Mouse (Mus musculus) cerebellum, adult 11-12 months (tissue): ENCODE measurements at regions not wholly inside any gene's neighbourhood (a gene's known extent, or its start where the extent isn't known, plus 50 kb on each side); places are given as distances from the start of the nearest gene placed in this dataset.
A peak's percentile ranks its signal among the peaks of the same experiment; 100 is the strongest.

Experiments used
- DNase-seq: peaks from one replicate; pipeline ENCODE4 v3.0.0; 2022

DNA sequence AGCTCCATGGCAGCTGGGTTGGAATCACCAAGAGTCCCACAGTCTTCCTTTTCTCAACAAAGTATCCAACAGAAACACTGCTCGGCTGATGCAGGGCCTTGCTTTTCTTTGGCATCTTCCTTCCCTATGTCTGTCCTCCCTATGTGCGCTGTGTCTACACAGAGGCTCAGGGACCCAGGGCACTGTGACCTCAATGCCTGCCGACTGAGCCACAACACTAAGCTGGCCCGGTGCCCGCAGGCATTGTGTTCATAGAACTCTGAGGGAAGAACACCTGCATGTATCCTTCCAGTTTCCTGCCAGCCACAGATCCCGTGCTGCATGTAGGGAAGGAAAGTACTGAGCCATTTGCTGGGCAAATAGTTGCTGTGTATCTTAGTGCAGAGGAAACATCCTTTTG, 109.2 kb downstream of the Ets2 start:
- no peak for DNase-seq

DNA sequence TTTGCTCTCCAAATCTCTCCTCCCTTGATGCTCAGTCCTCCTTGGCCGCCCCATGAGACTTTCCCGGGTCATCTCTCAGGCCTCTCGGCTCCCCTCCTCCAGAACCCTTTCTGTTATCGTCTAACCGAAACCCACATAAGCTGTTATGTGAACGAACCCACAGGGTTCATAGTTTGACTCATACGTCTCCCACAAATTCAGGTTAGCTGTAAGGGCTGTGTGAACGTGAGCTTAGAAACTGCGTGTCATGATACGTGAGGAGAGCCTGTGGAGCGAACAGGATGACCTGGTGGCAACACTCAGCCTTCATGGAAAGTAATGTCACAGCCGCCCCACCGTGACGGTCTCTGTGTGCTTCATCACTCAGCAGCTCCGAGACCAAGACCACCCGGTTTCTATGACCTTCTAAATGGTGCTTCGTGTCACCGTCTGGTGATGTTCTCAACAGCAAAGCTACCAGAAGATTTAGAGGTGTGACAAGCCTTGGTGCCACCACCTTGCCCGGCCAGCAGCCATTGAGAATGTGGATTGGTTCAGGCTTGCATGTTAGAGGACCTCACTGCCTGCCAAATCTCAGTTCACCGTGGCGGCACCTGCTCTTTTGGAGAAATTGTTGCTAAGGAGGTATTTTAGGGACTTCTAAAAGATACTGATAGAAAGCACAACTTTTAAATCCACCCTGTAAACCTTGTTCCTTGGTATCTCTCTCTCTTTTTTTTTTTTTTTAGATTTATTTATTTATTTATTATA, 107.4 kb downstream of the Ets2 start:
- DNase-seq: no peak

DNA sequence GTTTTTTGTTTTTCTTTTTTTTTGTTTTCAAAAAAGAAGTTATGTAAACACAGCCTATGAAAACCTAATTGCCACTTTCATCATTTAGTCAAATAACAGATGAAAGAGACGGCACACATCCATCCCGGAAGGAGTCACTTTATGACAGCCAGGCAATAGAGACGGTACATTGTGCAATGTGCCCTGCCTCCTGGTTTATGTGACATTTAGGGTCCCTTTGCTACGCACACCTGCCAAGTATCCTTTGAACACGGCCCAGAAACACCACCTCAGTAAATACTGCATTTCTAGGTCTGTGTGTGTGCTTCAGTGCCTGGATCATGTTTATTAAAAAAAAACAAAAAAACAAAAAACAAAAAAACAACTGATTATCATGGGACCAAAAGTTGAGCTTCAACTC, 104.6 kb downstream of the Ets2 start:
- no peak for DNase-seq

DNA sequence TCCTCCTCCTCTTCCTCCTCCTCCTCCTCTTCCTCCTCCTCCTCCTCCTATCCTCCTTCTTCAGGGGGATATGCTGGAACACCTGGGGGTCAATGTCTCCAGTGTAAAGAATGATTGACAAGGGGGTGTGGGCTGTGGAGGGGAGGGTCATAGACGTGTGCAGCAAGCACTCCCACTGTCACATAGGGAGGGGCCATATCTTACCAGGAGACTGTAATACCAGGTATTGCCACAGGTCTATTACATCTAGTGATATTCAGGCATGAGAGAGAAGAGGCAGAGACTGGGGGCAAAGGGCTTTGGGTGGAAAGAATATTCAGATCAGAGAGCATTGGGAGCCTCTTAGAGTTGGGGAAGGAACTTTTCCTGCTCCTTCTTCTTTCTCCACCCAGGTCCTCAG, 102.3 kb downstream of the Ets2 start:
- DNase-seq: no peak

DNA sequence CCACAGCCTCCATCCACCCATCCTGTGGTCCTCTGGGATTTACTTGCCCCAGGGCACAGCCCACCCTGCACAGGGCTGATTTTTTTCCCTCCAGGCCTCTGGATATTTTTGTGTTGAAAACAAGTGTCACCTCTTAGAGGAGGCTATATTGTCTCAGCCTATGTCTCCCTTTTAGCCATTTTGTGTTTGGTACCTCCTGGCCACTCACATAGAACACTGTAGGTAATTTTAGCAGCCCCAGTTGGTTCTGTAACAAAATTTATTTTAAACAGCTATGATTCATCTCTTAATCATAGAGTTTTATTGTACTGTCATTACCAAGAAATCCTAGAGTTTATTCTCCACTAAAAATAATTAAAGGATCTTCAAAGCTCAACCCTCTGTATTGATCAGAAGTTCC, 100.8 kb downstream of the Ets2 start:
- no peak for DNase-seq

DNA sequence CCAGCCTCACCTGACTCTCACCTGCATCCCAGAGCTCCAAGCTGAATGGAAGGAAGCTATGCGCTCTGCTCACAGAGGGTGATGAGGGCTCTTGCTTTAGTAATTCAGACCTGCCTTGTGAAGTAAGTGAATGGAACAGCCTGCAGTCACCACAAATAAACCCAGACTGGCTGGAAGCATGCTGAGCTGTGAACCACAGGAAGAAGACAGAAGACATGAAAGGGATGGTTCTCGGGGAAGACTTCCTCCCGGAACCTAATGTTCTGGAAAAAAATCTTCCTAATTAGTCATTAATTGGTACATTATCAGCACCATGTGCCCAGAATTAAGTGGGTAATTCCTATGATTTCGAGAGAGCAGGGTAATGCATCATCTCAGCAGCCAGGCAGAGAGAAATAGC, 100.3 kb downstream of the Ets2 start:
- DNase-seq: peak; percentile 29

DNA sequence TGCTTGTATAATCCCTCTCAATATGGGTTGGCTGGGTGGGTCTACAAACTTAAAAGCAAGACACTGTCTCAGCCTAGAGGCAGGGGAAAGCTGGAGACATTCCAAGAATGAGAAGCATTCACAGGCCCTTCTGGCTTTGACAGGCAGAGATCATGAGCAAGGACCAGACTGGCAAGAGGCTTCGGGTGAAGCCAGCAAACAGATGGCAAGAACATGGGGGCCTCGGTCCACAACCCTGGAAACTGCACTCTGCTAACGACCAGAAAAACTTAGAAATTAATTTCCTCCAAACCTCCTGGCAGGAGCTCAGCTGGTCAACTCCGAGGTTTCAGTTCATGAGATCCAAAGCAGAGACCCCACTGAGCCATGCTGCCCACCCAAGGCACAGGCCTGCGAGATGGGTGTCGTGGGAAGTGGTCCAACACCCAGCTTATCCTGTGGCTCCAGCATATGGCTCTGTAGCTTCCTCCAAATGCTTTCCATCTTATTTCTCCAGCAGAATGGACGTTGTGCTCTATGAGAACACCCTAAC, 99.1 kb downstream of the Ets2 start:
- DNase-seq: peak; percentile 84

DNA sequence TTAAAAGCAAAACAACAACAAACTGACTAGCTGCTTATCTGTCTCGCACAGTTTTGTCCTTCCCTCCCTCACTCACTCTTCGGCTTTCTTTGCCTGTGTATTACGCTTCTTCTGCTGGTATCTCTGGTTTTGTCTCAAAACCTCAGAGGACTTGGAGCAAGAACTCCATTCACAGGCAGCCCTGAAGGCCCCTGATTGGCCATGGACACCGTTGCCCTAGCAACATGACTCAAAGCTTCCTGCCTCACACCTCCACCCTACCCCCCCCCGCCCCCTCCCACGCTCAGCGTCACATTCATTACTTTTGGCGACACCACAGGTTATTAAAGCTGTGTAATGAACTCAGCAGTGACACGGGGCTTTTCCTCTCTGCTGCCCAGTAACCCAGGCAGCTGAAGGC, 96.7 kb downstream of the Ets2 start:
- no peak for DNase-seq

DNA sequence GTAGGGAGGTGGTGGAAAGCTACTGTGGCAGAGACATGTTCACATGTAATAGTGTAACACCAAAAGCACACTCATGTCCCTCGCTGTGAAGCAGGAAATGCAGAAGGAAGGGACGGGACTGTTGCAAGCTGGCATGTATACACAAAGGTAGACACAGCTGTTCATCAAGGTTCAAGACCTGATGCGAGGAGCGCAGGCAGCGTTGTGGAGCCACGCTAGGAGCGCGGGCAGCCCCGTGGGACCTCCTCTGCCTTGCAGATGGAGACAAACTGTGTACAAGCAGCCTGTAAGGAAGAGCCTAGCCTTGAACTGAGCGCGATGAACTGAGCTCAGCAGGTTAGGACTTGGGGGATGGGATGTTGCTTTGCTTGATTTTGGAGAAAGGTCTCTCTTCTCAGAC, 96.2 kb downstream of the Ets2 start:
- DNase-seq: no peak

DNA sequence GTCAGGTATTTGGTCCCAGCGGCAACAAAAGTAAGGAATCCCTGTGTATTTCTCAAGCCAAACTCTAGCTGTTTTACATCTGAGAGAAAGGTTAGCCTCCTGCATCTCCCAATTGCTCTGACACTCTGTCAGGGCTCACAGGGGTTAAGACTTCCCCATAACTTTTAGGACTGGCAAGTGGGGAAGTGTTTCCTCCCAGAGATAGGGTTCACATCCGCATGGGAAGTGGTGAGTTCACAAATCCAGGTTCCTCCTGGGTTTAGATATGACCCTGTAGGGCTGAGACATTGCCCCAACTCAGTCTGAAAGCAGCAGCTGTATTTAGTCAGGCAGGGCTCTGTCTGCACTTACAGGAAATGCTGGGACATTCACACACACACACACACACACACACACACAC, 95.3 kb downstream of the Ets2 start:
- no peak for DNase-seq

DNA sequence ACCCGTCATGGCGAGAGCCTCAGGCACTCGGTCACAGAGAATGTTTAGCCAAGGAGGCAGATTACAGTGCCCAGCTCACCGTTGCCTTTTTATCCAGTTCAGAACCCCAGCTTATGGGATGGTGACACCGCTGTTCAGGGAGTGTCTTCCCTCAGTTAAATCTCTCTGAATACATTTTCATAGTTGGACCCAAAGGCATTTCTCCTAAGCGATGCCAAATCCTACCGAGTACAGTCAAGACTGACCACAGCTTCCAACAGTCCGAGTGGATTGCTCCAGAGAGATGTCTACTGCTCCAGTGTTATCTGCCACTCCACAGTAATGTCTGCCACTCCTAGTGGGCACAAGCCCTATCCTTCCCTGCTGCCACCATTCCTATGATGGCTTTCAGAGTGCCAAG, 93.0 kb downstream of the Ets2 start:
- no peak for DNase-seq

DNA sequence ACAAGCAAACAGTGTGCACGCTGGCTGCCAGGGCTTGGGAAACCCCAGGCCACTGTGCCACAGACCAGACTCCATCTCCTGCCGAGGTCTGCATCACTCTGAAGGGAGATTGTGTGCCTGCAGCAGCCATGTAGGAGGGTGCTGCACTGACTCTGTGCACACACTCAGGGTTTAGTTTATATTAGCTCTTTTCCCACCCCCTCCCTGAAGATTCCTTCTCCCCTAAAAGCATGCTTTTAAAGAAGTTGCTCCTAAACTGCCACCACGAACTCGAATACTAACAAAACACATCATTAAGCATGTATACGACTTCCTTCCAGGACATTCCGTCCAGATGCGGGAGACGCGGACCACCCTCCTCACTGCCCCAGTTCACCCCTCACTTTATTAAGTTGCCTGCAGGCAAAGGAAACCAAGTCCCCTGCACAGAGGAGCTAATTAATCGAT, 92.4 kb downstream of the Ets2 start:
- no peak for DNase-seq

DNA sequence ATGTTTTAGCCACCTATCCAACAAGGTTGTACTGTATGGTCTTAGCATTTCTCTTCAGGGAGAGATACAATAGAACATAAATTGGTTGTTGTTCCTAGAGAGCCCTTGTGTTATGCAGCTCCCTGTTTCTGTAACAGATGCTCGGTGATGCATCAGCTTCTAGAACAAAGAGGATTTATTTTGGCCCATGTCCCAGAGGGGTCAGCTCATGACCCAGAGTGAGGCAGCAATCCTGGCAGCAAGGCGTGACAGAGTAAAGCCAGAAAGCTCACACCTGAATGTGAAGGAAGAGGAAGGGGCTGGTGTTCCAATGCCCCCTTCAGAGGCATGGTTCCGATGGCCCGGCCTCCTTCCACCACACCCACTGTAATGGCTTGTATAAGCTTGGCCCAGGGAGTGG, 88.8 kb downstream of the Ets2 start:
- DNase-seq: no peak

DNA sequence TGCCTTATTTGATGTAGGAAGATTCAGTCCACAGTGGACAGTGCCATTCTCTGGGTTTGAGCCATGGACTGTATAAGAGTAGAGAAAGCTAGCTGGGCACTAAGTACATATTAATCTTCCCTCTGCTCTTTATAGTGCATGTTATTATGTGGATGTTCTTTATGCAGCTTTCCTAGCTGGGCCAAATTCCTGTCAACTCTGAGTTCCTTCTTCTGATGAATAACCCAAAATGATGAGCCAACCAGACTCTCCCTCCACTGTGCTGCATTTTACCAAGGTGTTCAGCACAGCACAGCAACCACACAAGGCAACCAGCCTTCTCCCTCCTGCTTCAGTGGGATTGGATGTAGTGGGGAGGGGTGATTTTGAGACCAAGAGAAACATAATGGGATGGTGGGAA, 87.7 kb downstream of the Ets2 start:
- no peak for DNase-seq

DNA sequence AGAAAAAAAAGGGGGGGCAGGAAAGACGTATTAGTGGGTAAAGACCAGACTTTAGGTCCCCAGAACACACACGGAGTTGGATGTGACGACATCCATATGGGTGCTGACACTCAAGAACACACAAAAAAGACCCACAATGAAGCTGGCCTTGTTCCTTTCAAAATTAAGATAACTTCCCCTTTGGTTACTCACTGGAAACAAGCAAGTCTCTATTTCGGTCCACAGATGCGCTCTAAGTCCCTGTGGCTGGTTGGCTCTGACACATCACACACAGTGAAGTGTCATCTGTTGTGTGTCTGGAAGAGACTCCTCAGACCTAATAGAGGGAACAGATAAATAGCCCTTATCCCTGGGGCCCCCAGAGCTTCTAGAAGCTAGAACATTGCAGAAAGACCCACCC, 79.8 kb downstream of the Ets2 start:
- DNase-seq: no peak

DNA sequence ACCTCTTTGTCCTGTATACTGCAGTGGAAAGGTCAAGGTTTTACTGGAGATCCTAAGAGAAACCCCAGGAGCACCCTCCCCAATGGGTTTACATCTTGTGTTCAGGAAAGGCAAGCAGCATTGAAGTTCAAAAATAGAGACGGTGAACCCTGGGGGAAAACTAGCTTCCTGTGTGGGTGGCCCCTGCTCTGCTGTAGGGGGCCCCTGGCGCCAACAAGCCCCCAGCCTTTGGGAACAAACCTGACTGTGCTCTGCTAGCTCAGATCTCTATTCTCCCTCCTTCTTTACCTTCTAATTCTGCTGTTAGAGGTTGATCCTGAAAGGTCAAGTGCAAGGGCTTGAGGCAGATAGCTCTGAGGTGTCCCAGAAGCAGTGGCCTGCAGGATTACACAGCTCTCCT, 78.6 kb downstream of the Ets2 start:
- DNase-seq: no peak

DNA sequence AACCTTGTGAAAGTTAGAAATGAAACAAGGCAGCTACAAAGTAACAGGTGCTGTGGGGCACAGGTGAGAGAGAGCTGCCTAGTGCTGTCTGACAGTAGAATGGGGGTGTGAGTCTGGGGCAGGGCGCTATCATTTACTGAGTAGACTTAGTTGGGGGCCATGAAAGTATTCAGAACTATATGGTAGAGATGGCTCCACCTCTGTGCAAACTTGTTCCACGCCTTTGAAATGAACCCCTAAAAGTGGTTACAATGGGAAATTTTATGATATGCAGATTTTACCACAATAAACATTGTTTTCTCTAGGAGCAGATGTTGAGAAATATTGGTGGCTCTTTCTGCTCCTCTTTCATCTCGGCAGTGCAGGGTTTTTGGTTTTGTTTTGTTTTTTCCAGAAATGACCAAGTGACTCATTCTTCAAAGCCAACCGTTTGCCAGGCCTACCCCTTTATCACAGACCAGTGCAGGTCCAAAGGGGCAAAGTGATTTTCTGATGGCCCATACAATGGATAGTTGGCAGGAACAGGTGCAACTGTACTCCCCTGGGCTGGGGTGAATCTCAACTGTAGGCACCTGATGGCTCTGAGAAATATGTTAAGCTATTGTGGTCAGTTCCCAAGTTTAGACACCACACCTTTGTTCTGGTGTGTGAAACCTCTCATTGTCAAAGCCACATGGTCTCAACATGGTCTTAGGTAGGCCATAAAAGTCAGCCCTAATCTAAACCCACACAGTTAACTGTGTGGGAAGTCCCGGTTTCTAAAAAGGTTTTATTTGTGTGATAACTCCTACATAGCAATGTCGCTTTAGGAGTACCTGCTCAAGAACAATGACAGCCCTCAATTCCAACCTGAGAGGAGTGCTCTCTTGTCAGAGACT, 77.2 kb downstream of the Ets2 start:
- no peak for DNase-seq

DNA sequence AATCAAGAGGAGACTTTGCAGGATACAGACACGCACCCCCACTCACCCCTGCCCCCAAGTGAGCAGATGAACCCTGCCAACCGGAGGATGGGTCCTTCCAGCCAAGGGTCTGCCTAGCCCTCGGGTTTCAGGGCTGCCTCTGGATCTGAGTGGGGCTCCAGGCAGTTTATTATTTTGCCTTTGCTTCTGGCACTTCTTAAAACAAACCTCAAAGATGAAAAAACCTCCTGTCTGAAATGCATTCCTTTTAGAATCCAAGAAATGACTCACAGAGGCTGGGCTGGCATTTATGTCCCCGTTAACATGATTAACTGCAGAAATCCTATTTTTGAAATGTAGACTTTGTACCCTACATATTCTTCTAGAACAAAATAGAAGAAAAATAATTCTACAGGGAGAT, 76.3 kb downstream of the Ets2 start:
- DNase-seq: no peak

DNA sequence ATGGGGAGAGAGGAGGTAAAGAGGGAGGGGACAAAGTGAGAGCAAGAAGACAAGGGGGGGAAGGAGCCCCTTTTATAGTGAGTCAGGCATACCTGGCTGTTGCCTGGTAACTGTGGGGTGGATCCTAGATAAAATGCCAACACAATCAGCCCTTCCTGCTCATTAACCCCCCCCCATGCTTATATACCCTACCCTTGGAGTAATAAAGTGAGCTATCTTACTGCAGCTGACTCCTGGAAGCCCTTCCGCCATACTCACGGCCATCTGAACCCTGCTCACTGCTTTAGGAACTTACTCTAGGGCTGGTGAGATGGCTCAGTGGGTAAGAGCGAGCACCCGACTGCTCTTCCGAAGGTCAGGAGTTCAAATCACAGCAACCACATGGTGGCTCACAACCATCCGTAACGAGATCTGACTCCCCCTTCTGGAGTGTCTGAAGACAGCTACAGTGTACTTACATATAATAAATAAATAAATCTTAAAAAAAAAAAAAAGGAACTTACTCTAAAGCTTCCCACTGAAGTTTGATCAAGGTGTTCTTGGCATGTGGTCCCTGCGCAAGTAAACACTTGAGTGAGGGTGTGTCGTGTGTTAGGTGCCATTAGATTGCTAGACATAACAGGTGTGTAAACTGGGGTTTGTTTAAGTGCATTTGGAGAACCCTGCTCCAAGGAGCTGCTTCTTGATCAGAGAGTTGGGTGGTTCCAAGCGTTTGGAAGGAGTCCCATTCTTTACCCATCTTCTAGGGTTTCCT, 74.9 kb downstream of the Ets2 start:
- DNase-seq: no peak

DNA sequence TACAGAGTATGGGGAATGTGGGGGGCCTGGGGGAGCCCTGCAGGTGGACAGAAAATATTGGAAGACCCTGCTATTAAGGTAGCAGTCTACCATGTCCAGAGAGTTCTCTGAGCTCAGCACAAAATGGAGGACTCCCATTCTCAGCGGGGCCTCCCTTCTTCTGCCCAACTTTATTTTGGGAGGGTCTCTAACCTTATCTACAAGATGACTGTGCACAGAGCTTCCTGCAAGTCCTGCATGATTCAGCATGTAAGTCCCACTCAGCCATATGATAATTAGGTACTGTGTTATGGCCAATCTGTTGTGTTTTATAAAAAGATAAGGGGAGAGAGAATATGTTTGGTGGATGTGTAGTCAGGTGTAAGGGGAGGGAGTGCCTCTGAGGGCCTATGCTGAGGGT, 74.1 kb downstream of the Ets2 start:
- no peak for DNase-seq

DNA sequence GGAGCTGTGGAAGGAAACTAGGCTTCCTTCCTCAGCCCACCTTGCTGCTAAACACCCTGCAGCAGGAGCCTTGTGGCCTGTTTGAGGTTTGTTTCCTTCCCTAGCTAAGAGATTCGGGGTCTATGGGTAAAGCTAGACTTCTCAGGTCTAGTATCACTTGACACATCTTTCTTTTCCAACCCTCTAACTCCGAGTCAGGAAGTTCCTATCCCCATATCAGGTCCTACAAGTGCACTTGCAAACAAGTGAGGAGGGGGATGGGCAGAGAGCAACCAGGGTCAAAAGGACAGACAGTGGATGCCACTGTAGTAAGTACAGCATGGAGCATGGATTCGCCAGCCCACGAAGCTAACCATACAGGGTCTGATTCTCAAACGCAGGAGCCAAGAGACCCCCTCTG, 73.5 kb downstream of the Ets2 start:
- DNase-seq: no peak

DNA sequence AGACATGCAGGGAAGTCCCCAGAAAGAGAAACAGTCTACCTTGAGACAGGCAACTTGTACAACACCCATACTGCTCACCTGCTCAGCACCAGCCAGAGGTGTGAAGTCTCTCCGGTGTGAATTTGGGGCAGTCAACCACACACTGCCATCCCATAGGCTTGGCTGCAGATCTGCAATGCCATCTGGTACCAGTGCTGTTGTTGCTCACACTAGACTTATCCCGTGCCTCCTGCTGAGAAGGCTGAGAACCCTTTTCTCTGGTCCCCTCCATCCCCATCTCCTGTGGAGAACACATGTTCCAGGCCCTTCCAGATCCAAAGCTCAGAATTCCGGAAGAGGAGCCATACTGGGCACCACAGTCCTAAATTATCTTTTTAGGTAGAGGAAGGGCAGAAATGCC, 71.3 kb downstream of the Ets2 start:
- DNase-seq: peak; percentile 44
